Mouse (Mus musculus) thymus, adult 2 months (tissue): ENCODE data around the gene Tmco1. TPM values are rescaled to one million over a fixed set of nuclear protein-coding genes. Genes with fewer than 3 reads are reported as not detected.

Experiments used
- DNase-seq: peaks from one replicate; pipeline ENCODE4 v3.0.0; 2021
- H3K27ac ChIP-seq: fragments of 200-500 bp; 2 replicates; pipeline ENCODE4 v1.5.1; 2012; ENCODE audit warnings: low read length, control low read depth; ENCODE audit not compliant: control insufficient read depth, insufficient read depth
- H3K27me3 ChIP-seq: fragments of 200-500 bp; 2 replicates; pipeline ENCODE4 v1.6.1; 2012; ENCODE audit warnings: mild to moderate bottlenecking, low read length, moderate library complexity, mixed read lengths; ENCODE audit not compliant: control insufficient read depth, insufficient read depth
- H3K36me3 ChIP-seq: fragments of 200-500 bp; 2 replicates; pipeline ENCODE4 v1.6.1; 2012; ENCODE audit warnings: mild to moderate bottlenecking, low read length, moderate library complexity; ENCODE audit not compliant: control insufficient read depth, insufficient read depth
- H3K4me1 ChIP-seq: fragments of 200-500 bp; replicated peaks from 2 replicates; pipeline ENCODE4 v1.6.1; 2012; ENCODE audit warnings: low read length; ENCODE audit not compliant: control insufficient read depth, insufficient read depth
- H3K4me3 ChIP-seq: fragments of 200-500 bp; 2 replicates; pipeline ENCODE4 v1.5.1; 2012; ENCODE audit warnings: mild to moderate bottlenecking, low read length, control low read depth, moderate library complexity; ENCODE audit not compliant: control insufficient read depth, insufficient read depth
- CTCF ChIP-seq: fragments of 200-500 bp; IDR thresholded peaks from 2 replicates; pipeline ENCODE4 v1.5.1; 2012; ENCODE audit warnings: mild to moderate bottlenecking, control low read depth, low read length, moderate library complexity, borderline replicate concordance; ENCODE audit not compliant: control insufficient read depth, poor library complexity, insufficient read depth; ENCODE audit errors: extremely low read depth
- POLR2A ChIP-seq: fragments of 200-500 bp; IDR thresholded peaks from 2 replicates; pipeline ENCODE4 v1.6.1; 2012; ENCODE audit warnings: mild to moderate bottlenecking, low read length, control low read depth, moderate library complexity; ENCODE audit not compliant: control insufficient read depth, poor library complexity, insufficient read depth; ENCODE audit errors: extremely low read depth
- WGBS: fragments of 180-500 bp; shearing (Covaris S2); methylation state at CpG from one replicate; pipeline ENCODE4 v1.1.7; 2018; 5-methylcytosine and 5-hydroxymethylcytosine counted together
- polyA plus RNA-seq: library from polyadenylated mRNA; depleted of rRNA; stranded (reverse); fragments of >200 nt; gene quantifications from 2 replicates; pipeline ENCODE4 v1.2.3, GENCODE M21; 2012

Tmco1 gene
- polyA plus RNA-seq, 1 experiment: 44.9 TPM

DNA sequence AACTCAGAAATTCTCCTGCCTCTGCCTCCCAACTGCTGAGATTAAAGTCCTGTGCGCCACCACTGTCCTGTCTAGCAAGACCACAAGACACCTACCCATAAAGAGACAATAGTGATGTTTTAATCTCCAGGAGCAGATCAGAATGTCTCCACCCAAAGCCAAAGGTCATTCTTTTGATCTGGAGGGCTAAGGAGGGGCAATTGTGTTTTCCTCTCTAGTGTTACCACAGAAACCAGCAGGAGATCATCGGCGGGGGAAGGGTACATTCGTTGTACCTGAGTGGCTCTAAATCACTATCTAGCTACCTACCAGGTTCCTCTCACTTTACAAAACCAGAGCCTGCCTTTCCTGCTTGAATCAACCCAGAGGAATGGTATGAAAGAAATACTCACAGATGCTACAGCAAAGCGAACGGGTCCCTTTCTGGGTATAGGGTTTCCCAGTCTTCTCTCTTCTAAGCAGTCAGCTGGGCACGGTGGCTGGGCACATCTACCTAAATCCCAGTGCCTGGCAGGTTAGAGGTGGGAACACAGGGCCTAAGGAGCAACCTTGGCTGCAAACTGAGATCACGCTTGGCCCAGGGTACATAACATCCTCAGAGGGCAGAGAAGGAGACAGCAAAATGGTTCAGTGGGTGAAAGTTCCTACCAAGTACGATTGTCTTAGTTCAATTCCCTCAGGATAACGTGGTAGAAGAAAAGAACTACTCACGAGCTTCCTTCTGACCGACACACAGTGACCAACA is 33.4 kb upstream of the Tmco1 start:
- H3K36me3 ChIP-seq: no peaks in the 10 kb centered on the region
- TF ChIP-seq POLR2A (no peak), CTCF (no peak)
- no peaks in the 10 kb centered on the region for H3K27me3 ChIP-seq
- 79% methylated on average over 12 of the region's 12 CpGs for WGBS
- peaks cover 49% of the 10 kb centered on the region for H3K4me1 ChIP-seq
- H3K27ac ChIP-seq: no peak overlapping the region
- no peak overlapping the region for H3K4me3 ChIP-seq
- DNase-seq: no peak

DNA sequence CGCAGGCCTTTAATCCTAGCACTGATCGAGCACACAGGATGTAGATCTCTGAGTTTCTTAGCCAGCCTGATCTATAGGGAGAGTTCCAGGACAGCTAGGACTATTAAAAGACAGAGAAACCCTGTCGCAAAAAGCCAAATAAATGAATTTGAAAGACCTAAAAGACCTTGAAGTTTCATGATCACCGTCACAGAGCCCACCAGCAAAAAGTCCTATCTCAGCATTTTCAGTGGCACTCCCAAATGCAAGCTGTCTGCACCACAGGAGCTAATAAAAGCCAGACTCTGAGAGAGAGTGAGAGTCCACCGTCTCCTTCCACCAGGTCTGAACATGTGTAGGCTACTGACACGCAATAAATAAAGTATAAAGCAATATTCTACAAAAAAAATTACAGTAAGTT is 29.8 kb upstream of the Tmco1 start:
- no peak overlapping the region for H3K27ac ChIP-seq
- DNase-seq: no peak
- H3K4me1 ChIP-seq: peaks cover 40% of the 10 kb centered on the region
- no peak for TF ChIP-seq POLR2A
- no peak for TF ChIP-seq CTCF
- no peaks in the 10 kb centered on the region for H3K36me3 ChIP-seq
- no peaks in the 10 kb centered on the region for H3K27me3 ChIP-seq
- no peak overlapping the region for H3K4me3 ChIP-seq
- WGBS: 85% methylated on average over 6 of the region's 6 CpGs

- TF ChIP-seq CTCF: no peak
- TF ChIP-seq POLR2A: no peak
Observed at GRCm38 (mm10) chr1:167279160-167279715, 28.9 kb upstream of the Tmco1 start.

DNA sequence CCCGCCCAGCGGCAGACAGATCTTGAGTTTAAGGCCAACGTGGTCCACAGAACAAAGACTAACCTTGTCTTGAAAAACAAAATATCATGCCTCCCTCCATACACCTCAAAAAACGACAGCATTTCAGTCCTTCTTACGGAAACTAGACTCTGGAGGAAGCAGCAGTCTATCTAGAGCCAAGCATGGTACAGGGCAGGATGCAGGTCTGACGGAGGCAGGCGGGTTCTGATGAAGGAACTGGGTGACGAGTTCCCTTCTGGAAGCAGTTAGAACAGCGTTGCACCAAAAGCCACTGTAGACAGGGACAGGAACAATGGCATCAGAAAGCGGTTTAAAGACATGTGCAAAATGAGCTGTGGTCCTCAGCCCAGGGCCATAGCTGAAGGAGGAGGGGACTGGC is 28.1 kb upstream of the Tmco1 start:
- TF ChIP-seq POLR2A (no peak), CTCF (no peak)
- H3K4me1 ChIP-seq: peaks cover 25% of the 10 kb centered on the region
- WGBS: 57% methylated on average over 10 of the region's 10 CpGs

More at GRCm38 (mm10) chr1:167279160-167279715, 28.9 kb upstream of the Tmco1 start:
- Histone ChIP-seq H3K36me3 (no peaks in the 10 kb centered on the region), H3K4me3 (no peak overlapping the region), H3K27me3 (no peaks in the 10 kb centered on the region), H3K27ac (no peak overlapping the region), H3K4me1 (peaks cover 32% of the 10 kb centered on the region)
- no peak for DNase-seq
- 93% methylated on average over 13 of the region's 13 CpGs for WGBS

GRCm38 (mm10) chr1:167282112-167282511 is 26.1 kb upstream of the Tmco1 start:
- H3K27ac ChIP-seq: no peak overlapping the region
- TF ChIP-seq POLR2A (no peak), CTCF (no peak)
- no peaks in the 10 kb centered on the region for H3K36me3 ChIP-seq
- no peak overlapping the region for H3K4me3 ChIP-seq
- DNase-seq: no peak
- no peaks in the 10 kb centered on the region for H3K27me3 ChIP-seq
- H3K4me1 ChIP-seq: peaks cover 25% of the 10 kb centered on the region
- WGBS: 64% methylated on average over 3 of the region's 3 CpGs

More for the DNA sequence above, 28.1 kb upstream of the Tmco1 start:
- Histone ChIP-seq H3K27me3 (no peaks in the 10 kb centered on the region), H3K36me3 (no peaks in the 10 kb centered on the region), H3K27ac (no peak overlapping the region), H3K4me3 (no peak overlapping the region)
- DNase-seq: no peak

GRCm38 (mm10) chr1:167282768-167283167 is 25.4 kb upstream of the Tmco1 start:
- WGBS: 27% methylated on average over 5 of the region's 5 CpGs
- no peak for DNase-seq
- 0 out of 2 replicates have a peak overlapping the region, but pooled peaks have one; percentile 10 for H3K27ac ChIP-seq
- H3K4me1 ChIP-seq: peaks cover 25% of the 10 kb centered on the region
- H3K36me3 ChIP-seq: no peaks in the 10 kb centered on the region
- H3K27me3 ChIP-seq: no peaks in the 10 kb centered on the region
- TF ChIP-seq CTCF: no peak
- no peak for TF ChIP-seq POLR2A
- H3K4me3 ChIP-seq: peak overlapping the region; percentile 28
